Mouse (Mus musculus) spleen, postnatal 14 days (tissue): Measurements from ENCODE around the gene Kdm2a.

Experiments
- DNase-seq, 2 experiments: peaks; one replicate each; pipeline ENCODE4 v3.0.0; 2021 to 2022; ENCODE audit warnings: low spot score in 2 of 2

Gene Kdm2a

DNA sequence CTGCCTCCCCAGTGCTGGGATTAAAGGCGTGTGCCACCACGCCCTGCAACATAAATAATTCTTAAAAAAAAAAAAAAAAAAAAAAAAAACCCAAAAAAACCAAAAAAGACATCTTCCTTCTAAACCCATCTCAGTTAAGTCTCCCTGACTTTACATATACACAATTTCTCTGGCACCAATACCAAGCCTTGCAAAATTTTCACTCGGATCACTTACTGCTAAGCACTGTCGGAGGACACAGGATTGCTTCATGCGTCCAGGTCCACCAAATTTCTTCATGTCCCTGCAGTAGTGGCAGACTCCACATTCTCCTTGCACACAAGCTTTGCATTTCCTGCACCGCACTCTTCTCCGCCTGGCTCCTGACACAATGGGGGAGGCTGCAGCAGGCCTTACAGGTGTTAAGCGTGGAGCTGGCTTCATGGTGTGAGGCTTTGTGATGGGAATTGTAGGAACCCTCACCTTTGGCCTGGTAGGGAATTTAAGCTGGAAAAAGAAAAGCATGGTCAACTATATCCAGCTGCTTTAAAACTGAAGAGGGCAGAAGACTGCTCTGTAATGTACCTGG is 69.3 kb downstream of the Kdm2a start:
- DNase-seq, result no peak

DNA sequence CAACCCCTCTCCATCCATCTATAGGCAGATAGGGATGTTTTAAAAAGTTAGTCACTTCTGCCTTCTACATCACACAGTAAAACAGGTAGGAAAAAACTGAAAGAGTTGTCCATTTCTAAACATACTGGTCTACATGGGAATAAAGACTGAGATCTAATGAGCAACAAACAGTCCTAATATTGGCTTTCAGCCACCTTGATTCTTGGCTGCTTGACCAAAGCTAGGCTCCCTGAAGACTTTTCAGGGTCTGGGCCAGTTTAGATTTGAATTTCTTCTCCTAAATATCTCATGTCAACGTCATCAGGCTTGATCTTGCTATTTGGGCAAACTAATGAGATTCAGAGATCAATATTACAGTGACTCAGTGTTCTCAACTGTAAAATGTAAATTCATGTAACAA is 71.2 kb downstream of the Kdm2a start:
- DNase-seq, result no peak

- DNase-seq, result no peak
Observed at GRCm38 (mm10) chr19:4326106-4326505, 72.0 kb downstream of the Kdm2a start.

DNA sequence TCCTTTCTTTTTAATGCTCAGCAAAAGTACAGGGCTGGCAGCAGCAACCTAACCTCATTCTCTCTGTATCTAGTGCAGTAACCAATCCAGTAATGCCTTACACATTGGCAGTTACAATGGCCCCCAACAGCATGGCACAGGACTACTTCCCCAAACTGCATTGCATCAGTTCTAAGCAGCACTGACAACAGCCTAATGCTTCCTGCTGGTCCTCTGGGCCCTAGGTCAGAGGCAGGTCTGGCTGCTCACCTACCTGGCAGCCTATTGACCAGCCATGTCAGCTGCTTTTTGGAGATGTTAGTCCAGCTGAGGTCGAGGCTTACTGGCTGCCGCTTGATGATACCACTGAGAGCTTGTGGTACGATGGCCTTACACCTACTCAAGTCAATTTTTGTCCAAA is 76.0 kb downstream of the Kdm2a start:
- no peak for DNase-seq

GRCm38 (mm10) chr19:4321622-4322021 is 76.5 kb downstream of the Kdm2a start:
- DNase-seq, result no peak

DNA sequence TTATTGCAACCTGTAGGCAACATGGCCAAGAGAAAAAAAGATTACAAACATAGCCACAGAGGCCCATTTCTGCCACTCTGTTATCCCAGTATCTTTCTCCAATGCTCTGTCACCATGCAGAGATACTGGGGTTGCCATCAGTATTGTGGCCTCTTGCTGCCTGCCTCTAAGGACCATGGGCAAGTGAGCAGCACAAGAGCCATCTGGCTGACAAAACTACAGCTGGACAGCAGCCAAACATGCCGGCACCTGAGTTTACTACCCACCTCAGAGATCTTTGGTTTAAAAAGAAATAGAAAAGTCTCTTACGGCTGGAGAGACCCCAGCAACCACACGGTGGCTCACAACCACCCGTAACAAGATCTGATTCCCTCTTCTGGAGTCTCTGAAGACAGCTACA is 78.8 kb downstream of the Kdm2a start:
- DNase-seq, result no peak

GRCm38 (mm10) chr19:4317181-4317580 is 80.9 kb downstream of the Kdm2a start:
- no peak for DNase-seq

DNA sequence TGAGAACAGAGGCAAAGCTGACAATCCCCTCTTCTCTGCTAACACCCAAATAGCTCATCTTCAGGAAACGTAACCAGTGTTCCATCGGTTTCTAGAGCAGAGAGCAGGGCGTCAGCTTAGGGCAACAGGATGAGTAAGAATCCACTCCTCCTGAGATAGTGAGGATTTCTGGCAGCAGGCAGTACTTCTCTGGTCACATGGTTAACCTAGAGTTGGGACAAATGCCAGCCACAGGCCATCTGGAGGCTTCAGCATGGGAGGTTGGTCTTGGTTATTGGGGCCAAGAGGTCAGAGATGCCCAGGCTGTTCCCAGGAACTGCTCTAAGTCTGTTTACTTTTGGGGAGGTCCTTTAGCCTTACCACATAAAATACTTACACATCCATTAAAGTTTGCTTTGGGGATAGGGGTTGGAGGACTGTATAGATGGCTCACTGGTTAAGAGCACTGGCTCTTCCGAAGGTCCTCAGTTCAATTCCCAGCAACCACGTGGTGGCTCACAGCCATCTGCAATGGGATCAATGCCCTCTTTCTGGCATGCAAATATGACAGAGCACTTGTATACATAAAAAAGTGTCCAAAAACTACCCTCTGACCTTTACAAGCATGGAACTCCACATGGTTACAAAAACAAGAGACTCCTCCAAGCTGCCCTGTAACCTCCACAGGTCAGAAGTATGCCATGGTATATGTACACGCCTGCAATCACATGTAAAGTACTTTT is 82.7 kb downstream of the Kdm2a start:
- no peak for DNase-seq

DNA sequence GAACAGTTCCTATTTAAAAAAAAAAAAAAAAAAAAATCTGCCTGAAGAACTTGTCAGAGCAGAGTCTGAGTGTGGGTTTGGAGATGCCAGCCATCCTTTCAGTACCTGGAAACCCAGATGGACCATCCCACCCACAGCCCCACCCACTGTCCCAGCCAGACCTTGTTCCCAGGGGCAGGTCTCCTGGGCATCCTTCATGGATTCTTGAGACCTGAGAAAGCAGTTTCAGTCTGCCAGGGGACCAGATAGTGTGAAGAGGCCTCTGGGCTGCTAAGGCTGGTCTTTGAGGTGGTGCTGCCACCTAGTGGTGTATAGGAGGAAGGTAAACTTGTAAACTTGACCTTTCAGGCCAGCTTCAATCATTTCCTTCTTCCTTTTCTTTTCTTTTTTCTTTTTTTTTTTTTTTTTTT is 88.3 kb downstream of the Kdm2a start:
- no peak for DNase-seq

DNA sequence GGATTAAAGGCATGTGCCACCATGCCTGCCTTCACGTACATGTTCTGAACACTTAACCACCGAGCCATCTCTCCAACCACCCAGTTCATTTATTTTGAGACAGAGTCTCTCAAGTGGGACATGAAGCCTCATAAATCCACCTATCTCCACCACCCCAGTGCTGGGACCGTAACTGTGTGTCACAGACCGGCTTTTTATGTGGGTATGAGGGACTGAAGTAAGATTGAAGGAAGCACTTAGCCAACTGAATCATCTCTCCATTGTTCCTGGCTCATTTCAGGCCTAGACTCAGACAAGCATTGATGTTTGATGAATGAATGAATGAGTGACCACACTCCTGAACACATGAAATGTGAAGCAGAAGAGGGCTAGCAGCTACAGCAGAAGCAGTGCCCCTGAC is 88.8 kb downstream of the Kdm2a start:
- DNase-seq, result no peak

DNA sequence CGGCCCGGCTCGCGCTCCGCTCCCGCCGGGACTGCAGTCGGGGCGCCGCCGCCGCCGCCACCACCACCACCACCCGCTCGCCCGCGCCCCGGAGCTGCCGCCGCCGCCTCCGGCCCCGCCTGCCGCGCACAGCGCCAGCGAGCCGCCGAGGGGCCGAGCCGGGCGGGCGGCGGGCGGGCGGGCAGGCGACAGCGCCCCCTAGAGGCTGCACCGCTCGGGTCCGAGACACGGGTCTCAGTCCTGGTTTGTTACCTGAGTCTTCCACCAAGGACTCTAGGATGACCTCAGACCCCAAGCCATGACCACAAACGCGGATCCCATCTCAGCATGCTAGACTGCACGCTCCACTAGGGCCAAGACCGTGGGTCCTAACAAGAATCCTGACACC is 91.9 kb downstream of the Kdm2a start, which contains the start of gene Grk2:
Gene Grk2 (minus strand): TSS at position 33 of the 388 bp plus-strand sequence.
- peak; percentile 82 to 89 for DNase-seq

- DNase-seq, result peak in 1 of 2 experiments; percentile 42
Observed at GRCm38 (mm10) chr19:4305491-4306189, 92.4 kb downstream of the Kdm2a start.

DNA sequence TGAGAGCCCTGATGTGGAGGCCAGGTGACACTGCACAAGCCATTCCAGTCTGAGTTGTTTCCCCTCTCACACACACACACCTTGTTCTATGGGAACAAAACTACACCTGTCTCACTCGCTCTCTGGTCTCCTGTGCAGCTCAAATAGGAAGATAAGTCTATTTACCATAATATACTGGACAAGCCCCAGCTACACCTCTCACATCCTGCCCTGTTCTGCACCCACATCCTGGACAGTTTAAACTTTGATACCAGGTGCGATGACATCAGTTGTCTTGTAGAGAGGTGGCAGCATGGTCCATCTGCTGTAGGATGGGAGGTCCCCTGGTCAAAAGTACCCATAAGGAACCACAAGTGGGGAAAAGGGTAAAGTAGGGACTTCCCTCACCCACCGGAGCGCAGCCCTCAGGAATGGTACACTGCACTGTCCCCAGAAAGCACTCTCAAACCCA is 93.2 kb downstream of the Kdm2a start:
- no peak for DNase-seq

GRCm38 (mm10) chr19:4304251-4304821 is 93.7 kb downstream of the Kdm2a start:
- peak in 1 of 2 experiments; percentile 61 for DNase-seq

DNA sequence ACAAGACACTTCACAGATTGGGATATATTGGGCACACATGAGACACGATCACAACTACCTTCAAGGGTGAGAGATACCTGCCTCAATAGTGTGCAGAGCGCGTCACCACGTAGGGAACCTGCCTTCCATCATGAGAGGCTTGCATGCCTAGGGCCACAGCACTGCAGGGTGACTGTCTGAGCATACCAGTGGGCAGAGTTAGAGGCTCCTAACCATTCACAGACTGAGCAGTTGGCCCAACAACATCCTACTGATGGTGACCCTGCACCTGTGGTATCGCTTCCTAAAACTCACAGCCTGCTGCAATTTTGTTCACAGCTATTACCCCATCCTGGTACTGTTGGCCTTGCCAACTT is 94.5 kb downstream of the Kdm2a start:
- DNase-seq, result no peak

DNA sequence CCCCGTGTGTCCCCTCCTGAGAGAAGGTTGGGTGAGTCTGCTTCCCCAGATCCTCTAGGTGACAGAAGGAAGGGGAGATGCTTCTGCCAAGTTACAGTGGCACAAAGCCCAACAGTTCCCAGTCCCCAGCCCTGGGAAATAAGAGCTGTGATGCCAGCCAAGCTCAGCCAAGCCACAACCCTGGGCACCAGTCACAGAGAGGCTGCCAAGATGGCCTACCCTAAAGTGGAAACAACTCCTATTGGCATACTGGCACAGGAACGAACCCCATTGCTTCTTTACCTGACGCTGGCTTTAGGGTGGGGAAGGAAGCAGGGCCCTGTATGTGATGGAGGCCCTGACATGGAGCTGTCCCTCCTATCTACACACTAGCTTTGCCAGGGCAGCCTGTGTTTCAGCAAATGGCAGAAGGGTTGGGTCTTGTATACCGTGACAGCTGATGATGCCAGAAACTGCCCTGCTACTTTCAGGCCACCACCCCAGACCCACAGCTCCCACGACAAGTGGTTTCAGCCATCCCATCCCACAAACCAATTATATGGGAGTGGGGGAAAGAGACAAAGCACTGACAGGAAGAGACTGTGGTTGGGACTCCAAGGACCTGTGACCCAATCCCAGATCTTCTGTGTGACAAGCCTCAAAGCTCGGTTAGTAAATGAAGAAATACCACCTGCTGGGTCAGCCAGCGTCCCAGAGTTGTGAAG is 95.0 kb downstream of the Kdm2a start:
- DNase-seq, result no peak

- peak; percentile 53 to 62 for DNase-seq
Observed at GRCm38 (mm10) chr19:4301735-4302651, 96.1 kb downstream of the Kdm2a start.

- DNase-seq, result no peak
Observed at GRCm38 (mm10) chr19:4300852-4301734, 97.0 kb downstream of the Kdm2a start.

DNA sequence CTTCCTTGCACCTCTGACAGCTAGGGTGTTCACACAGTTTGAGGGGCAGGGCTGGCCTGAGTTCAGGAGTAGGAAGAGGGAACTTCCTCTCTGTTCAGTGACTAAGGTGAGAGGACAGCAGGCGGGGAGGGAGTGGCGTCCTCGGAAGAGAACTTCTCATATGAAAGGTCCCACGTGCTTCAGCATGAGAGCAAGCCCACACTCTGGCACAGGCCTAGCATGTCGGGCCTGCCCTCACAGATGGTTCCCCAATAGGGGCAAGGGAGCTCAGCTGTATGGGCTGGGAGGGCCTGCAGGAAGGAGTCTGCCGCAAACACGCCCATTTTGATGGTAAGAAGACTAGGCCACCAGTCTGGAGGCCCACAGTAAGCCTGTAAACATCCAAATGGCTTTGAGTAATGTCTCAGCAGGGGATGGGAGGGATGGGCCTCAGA is 97.8 kb downstream of the Kdm2a start:
- peak; percentile 59 to 68 for DNase-seq
